Mouse (Mus musculus): ENCODE results near the gene Fam71f1. TPM values are rescaled to one million over a fixed set of nuclear protein-coding genes. Genes with fewer than 3 reads are reported as not detected.
A peak's percentile ranks its signal among the peaks of the same experiment; 100 is the strongest.

Gene Fam71f1
- total and polyA plus RNA-seq, 3 experiments: 0.13 TPM; not detected in 2

GRCm38 (mm10) chr6:29347665-29348370 lies 28.9 kb downstream of the Fam71f1 start, which contains the start of gene Calu (continued):
- peak; percentile 15; the same call in 1 of the 2 replicates for TF ChIP-seq E2F4 (IDR thresholded peaks at IDR 0.05; ENCODE audit: borderline replicate concordance, low read depth, low read length)
- TF ChIP-seq POLR2AphosphoS5 (IDR thresholded peaks at IDR 0.05; ENCODE audit: borderline replicate concordance, low read depth, low read length): no peak; the same call in 1 of the 2 replicates
- TF ChIP-seq TBP (IDR thresholded peaks at IDR 0.05; ENCODE audit: low read depth, low read length): peak; percentile 80; the same call in 1 of the 2 replicates

GRCm38 (mm10) chr6:29348371-29348724 lies 29.4 kb downstream of the Fam71f1 start:
- no peaks in the 10 kb centered on the region for H3K9me3 ChIP-seq (replicated peaks; ENCODE audit: insufficient read depth, low read length)
- H3K27ac ChIP-seq (ENCODE audit: control insufficient read depth, low read depth, low read length): peak overlapping the region; percentile 46; the same call in 1 of the 2 replicates
- TF ChIP-seq POLR2AphosphoS2 (IDR thresholded peaks at IDR 0.05; ENCODE audit: low read length): no peak
- TF ChIP-seq MAZ (IDR thresholded peaks at IDR 0.05; ENCODE audit: low read depth, low read length): 0 out of 2 replicates have a peak, but pooled peaks have one; percentile 29
- TF ChIP-seq SIN3A (IDR thresholded peaks at IDR 0.05; ENCODE audit: low read length): peak; percentile 16; the same call in 1 of the 2 replicates
- TF ChIP-seq MEF2A (IDR thresholded peaks at IDR 0.05; ENCODE audit: extremely low read depth, insufficient replicate concordance, low read depth, low read length, poor library complexity, severe bottlenecking): no peak
- no peak for TF ChIP-seq POLR2AphosphoS5 (IDR thresholded peaks at IDR 0.05; ENCODE audit: borderline replicate concordance, low read depth, low read length)
- H3K9ac ChIP-seq (ENCODE audit: control insufficient read depth, low read depth, low read length, poor library complexity, severe bottlenecking): peak overlapping the region; percentile 90
- peaks cover 4 to 6% of the 10 kb centered on the region in 2 experiments for H3K27me3 ChIP-seq (ENCODE audit: control insufficient read depth in 1 of 2, insufficient read depth in 2 of 2, low read length in 2 of 2)
- peaks cover 32% of the 10 kb centered on the region for H3K79me2 ChIP-seq (ENCODE audit: control insufficient read depth, insufficient read depth, low read length, poor library complexity)
- peak overlapping the region; percentile 82 to 95 for H3K4me3 ChIP-seq (ENCODE audit: control insufficient read depth in 1 of 2, insufficient read depth in 1 of 2, low read depth in 2 of 2, low read length in 2 of 2)
- peaks cover 0 to 22% of the 10 kb centered on the region in 2 experiments; a peak in 3 of 4 replicates for H3K36me3 ChIP-seq (ENCODE audit: control insufficient read depth in 1 of 2, insufficient read depth in 2 of 2, low read length in 2 of 2)
- peaks cover 10 to 16% of the 10 kb centered on the region in 2 experiments for H3K4me1 ChIP-seq (ENCODE audit: control insufficient read depth in 1 of 2, insufficient read depth in 2 of 2, low read length in 2 of 2)
- no peak for DNase-seq (ENCODE audit: low read depth, low spot score)

GRCm38 (mm10) chr6:29351613-29352012 lies 32.7 kb downstream of the Fam71f1 start:
- peaks cover 10 to 16% of the 10 kb centered on the region in 2 experiments for H3K4me1 ChIP-seq (ENCODE audit: control insufficient read depth in 1 of 2, insufficient read depth in 2 of 2, low read length in 2 of 2)
- H3K9ac ChIP-seq (ENCODE audit: control insufficient read depth, low read depth, low read length, poor library complexity, severe bottlenecking): no peak overlapping the region
- peaks cover 42% of the 10 kb centered on the region for H3K79me2 ChIP-seq (ENCODE audit: control insufficient read depth, insufficient read depth, low read length, poor library complexity)
- TF ChIP-seq MAZ (IDR thresholded peaks at IDR 0.05; ENCODE audit: low read depth, low read length): no peak
- no peak for TF ChIP-seq E2F4 (IDR thresholded peaks at IDR 0.05; ENCODE audit: borderline replicate concordance, low read depth, low read length)
- TF ChIP-seq ZNF384 (IDR thresholded peaks at IDR 0.05; ENCODE audit: low read depth, low read length): no peak
- no peak for TF ChIP-seq MXI1 (IDR thresholded peaks at IDR 0.05; ENCODE audit: low read depth, low read length)
- TF ChIP-seq KAT2A (conservative IDR thresholded peaks at IDR 0.05; ENCODE audit: low read depth, low read length): no peak
- no peak for TF ChIP-seq RCOR1 (IDR thresholded peaks at IDR 0.05; ENCODE audit: low read depth, low read length)
- TF ChIP-seq HCFC1 (IDR thresholded peaks at IDR 0.05; ENCODE audit: low read depth, low read length): no peak
- peak in 2 of 3 experiments; percentile 44 to 53; a peak in 4 of 6 replicates for TF ChIP-seq CTCF (IDR thresholded peaks at IDR 0.05 in 2 of 3, conservative IDR thresholded peaks at IDR 0.05 in 1 of 3; ENCODE audit: control insufficient read depth in 1 of 3, insufficient read depth in 1 of 3, low read depth in 2 of 3, low read length in 3 of 3, poor library complexity in 1 of 3, severe bottlenecking in 1 of 3)
- TF ChIP-seq BHLHE40 (IDR thresholded peaks at IDR 0.05; ENCODE audit: borderline replicate concordance, low read depth, low read length): no peak
- TF ChIP-seq RAD21 (IDR thresholded peaks at IDR 0.05; ENCODE audit: low read depth, low read length): peak; percentile 14
- no peak for TF ChIP-seq UBTF (IDR thresholded peaks at IDR 0.05; ENCODE audit: borderline replicate concordance, insufficient read depth, low read depth, low read length)
- 0 out of 2 replicates have a peak, but pooled peaks have one; percentile 19 for TF ChIP-seq SIN3A (IDR thresholded peaks at IDR 0.05; ENCODE audit: low read length)
- TF ChIP-seq ZKSCAN1 (IDR thresholded peaks at IDR 0.05; ENCODE audit: low read depth, low read length): no peak
- no peak for TF ChIP-seq MAFK (IDR thresholded peaks at IDR 0.05; ENCODE audit: borderline replicate concordance, low read depth, low read length)
- no peak for TF ChIP-seq TCF12 (IDR thresholded peaks at IDR 0.05; ENCODE audit: low read depth, low read length)
- TF ChIP-seq TBP (IDR thresholded peaks at IDR 0.05; ENCODE audit: low read depth, low read length): no peak
- TF ChIP-seq SMC3 (IDR thresholded peaks at IDR 0.05; ENCODE audit: low read depth, low read length): peak; percentile 35
- peak; percentile 62 for DNase-seq (ENCODE audit: low read depth, low spot score)
- H3K27ac ChIP-seq (ENCODE audit: control insufficient read depth, low read depth, low read length): no peak overlapping the region
- no peaks in the 10 kb centered on the region for H3K9me3 ChIP-seq (replicated peaks; ENCODE audit: insufficient read depth, low read length)
- peaks cover 2 to 22% of the 10 kb centered on the region in 2 experiments for H3K36me3 ChIP-seq (ENCODE audit: control insufficient read depth in 1 of 2, insufficient read depth in 2 of 2, low read length in 2 of 2)
- no peak overlapping the region for H3K4me3 ChIP-seq (ENCODE audit: control insufficient read depth in 1 of 2, insufficient read depth in 1 of 2, low read depth in 2 of 2, low read length in 2 of 2)
- no peaks in the 10 kb centered on the region for H3K27me3 ChIP-seq (ENCODE audit: control insufficient read depth in 1 of 2, insufficient read depth in 2 of 2, low read length in 2 of 2)
